Mouse (Mus musculus) c-Kit-positive CD71-positive TER-119-positive erythroid progenitor cells, embryonic 14.5 days (primary cell): Measurements from ENCODE around the gene Srf.
"Not testable (repeated sequence)": the region's sequence is repeated elsewhere in the genome, so short reads cannot be mapped to it uniquely, and the experiment has no call there.

Source experiments
- DNase-seq: peaks from one replicate; pipeline ENCODE4 v3.0.0-alpha.2; 2013; ENCODE audit warnings: low spot score

Gene Srf

DNA sequence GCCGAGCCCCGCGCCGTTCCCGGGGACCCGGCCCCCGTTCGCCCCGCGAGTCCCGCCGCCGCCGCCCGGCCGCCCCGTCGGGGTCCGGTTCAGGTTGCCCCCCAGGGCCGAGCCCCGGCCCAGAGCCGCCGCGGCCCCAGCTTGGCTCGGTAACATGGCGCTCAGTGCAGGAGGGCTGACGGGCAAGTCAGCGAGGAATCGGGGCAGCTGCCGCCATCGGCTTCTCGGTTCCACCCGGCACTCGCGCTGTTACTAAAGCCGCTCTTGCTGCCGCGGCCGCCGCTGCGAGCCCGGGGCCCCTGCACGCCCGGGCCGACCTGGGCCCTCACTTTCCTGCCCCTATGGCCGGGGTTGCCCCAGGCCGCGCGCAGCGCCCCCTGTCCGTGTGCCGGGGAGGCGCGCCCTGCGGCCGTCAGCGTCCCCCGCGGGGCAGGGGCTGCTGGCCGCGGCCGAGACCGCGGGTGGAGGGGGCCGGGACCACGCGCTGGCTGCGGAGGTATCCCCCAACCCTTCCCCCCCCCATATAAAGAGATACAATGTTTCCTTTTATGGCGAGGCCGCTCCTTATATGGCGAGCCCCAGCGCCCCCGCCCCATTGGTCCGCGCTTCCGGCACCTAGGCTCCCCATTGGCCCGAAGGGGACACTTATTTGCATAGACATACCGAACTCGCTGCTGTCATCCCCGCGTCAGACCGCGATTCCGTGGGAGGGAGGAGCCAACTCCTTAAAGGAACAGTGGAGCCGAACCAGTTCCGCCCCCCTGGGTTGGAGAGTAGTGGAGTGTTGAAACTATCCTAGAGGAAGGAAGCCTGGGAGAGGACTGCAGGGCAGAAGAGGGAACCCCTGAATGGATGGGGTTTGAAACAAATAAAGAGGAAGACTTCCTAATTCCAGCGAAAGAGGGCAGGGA, at the start of gene Srf:
TSS of gene Srf (minus strand) at position 503 of the 911 bp plus-strand sequence.
- DNase-seq, result peak; percentile 96

GRCm38 (mm10) chr17:46605126-46605525, 49.2 kb upstream of the Srf start:
- DNase-seq, result no peak

DNA sequence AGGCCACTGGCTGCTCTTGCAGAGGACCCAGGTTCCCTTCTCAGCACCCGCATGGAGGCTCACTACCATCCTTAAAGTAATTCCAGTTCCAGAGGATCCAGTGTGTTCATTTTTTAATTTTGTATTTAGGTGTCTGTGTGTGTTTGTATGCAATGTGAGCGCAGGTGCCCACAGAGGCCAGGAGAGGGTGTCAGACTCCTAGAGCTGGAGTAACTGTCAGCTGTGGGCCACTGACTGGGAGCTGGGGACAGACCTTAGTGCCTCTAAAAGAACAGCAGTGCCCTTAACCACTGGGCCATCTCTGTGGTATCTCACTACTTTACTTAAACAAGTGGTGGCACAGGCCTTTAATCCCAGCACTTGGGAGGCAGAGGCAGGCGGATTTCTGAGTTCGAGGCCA, 47.3 kb upstream of the Srf start:
- no peak for DNase-seq

DNA sequence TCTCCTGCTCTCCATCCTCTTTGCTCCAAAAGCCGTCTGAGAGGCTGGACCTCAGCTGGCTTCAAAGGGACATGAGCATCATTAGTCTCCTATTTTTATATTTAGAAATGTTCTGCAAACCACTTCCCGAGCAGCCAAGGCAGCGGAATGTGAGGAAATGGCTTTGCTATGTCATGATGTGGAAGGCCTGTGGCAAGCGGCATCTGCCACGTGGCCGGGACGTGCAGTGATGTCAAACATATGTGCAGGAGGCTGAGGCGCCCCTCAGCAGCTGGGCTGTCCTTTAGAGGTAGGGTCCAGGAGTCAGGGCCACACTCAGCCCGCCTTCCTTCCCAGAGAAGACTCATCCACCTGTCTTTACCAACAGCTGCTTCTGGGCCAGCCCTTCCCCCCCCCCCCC, 46.2 kb upstream of the Srf start:
- no peak for DNase-seq

DNA sequence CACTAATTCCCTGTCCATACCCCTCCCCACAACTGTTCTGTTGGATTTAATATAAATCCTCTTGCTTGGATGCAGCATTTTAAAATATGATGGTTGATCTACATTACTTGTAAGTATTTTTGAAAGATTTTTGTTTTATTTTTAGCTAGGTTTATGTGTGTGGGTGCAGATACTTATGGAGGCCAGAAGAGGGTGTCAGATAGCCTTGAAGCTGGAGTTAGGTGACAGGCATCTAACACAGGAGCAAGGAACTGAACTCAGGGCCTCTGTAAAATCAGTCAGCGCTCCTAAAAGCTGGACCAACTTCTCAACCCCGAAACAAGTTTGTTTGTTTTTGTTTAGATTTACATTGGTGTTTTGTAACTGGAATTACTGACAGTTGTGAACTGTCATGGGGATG, 44.6 kb upstream of the Srf start:
- DNase-seq, result no peak

- DNase-seq, result no peak
Observed at GRCm38 (mm10) chr17:46598963-46599362, 43.0 kb upstream of the Srf start.

- no peak for DNase-seq
Observed at GRCm38 (mm10) chr17:46597956-46598355, 42.0 kb upstream of the Srf start.

- no peak for DNase-seq
Observed at GRCm38 (mm10) chr17:46595336-46595735, 39.4 kb upstream of the Srf start.

- DNase-seq, result no peak
Observed at GRCm38 (mm10) chr17:46594606-46595005, 38.6 kb upstream of the Srf start.

- DNase-seq, result no peak
Observed at GRCm38 (mm10) chr17:46593124-46593523, 37.1 kb upstream of the Srf start.

DNA sequence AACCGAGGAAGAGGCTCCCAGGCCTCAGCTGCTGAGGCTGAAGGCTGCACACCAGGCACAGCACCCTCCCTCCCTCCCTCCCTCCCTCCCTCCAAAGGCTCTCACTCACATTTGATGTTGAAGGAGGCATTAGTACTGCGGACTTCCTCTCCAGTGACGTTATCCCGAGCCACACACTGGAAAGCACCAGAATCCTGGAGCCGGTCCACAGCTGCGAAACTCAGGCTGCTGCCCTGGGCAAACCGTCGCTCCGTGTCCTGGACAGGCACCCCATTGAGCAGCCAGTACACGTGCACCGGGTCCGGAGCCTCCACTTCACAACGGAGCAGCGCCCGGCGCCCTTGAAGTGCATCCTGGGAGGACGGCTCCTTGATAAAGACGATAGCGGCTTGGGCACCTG, 35.4 kb upstream of the Srf start:
- no peak for DNase-seq

DNA sequence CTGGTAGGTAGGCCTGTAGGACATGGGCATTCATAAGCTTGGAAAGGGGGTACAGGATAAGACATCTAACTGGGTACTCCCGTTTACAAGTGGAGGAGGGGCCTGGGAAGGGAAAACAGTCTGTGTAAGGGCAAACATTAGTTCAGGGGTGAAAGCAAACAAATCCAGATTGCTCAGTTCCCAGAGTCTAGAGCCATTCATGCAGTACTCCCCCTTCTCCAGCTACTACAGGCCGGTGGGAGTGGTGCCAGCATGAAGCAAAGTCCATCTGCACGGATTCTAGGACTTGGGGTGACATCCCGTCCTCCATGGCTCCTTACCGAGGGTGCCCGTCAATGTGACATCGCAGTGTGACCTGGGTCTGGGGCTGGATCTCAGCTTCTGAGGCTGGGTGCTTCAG, 34.5 kb upstream of the Srf start:
- no peak for DNase-seq

- no peak for DNase-seq
Observed at GRCm38 (mm10) chr17:46589635-46590314, 33.8 kb upstream of the Srf start.

GRCm38 (mm10) chr17:46588913-46589312, 32.9 kb upstream of the Srf start:
- DNase-seq, result no peak

- DNase-seq, result no peak
Observed at GRCm38 (mm10) chr17:46588173-46588572, 32.2 kb upstream of the Srf start.

- DNase-seq, result no peak
Observed at GRCm38 (mm10) chr17:46586327-46586726, 30.4 kb upstream of the Srf start.

DNA sequence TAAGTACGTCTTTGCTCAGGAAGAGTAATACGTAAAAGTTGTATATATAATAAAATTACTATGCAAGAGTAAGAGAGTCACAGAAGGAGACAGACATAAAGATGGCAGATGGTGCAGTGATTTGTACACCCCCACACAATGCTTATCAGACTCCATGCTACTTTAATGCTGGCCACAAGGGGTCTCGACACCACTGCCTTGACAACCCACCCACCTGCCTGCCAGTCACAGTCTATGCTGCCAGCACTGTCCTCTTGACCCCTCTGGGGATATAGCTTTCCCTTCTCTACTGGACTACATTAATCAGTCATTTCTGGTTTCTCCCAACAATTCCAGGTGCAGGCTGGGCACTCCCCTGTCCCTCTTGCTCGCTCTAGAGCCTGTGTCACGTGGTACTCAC, 22.7 kb upstream of the Srf start:
- DNase-seq, result no peak

- no peak for DNase-seq
Observed at GRCm38 (mm10) chr17:46576070-46576469, 20.1 kb upstream of the Srf start.

- DNase-seq, result no peak
Observed at GRCm38 (mm10) chr17:46574535-46574934, 18.6 kb upstream of the Srf start.

GRCm38 (mm10) chr17:46571005-46571404, 15.0 kb upstream of the Srf start:
- no peak for DNase-seq

DNA sequence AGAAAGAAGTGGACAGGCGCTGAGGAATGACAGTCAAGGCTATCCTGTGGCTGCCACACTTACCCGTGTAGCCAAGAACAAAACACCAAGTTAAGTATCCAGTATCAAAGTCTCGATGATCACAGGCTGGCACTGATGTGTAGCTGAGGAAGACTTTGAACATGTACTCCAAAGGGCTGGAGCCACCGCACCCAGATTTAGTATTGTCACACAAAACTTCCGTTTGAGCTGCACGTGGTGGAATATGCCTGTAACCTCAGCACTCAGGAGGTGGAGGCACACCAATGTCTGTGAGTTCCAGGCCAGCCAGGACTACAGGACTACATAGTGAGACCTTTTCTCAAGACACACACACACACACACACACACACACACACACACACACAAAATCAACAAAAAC, 3.2 kb upstream of the Srf start:
- DNase-seq, result no peak

GRCm38 (mm10) chr17:46558151-46558550, 2.2 kb upstream of the Srf start:
- DNase-seq, result no peak

GRCm38 (mm10) chr17:46557321-46557720, 1.3 kb upstream of the Srf start:
- not testable (repeated sequence) for DNase-seq

DNA sequence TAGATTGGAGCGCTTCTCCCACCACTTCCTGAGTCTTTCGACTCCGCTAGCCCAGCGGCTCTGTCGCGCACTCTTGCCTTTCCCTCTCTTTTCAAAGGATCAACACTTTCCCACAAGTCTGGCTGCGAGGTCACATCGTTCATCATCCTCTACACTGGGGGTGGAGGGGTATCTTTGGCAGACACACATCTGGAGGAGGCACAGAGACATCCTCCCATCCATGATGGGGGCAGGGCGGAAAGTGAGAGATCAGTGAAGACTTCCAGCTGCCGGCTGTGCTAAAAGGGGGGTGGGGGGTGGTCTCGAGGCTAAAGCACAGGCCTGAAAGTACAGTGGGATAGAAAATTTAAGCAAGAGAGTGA, 590 bp upstream of the Srf start:
- peak; percentile 39 for DNase-seq
